Mouse (Mus musculus): ENCODE measurements around the gene Olfr1465.

The Olfr1465 gene

DNA sequence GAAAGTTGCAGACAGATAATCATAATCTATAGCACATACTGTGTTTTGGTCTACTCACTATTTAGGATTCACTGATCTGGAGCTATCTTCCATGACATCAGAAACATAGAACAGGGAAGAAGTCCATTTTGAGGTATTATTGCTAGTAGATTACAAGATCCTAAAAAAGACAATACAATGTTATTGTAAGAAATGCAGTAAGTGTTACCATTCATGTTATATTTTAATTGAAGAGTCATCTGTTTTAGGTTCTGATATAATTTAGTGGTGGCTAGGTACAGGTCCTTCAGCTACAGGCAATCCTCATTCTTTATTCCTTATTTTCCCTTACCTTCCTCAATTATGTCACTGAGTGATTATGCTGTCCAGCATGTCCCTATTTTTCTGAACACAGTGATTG lies at the start of gene Olfr1465:
Gene Olfr1465 (minus strand): TSS at position 101 of the 400 bp plus-strand sequence.
- ATAC-seq (ENCODE audit: low TSS enrichment), result no peak

DNA sequence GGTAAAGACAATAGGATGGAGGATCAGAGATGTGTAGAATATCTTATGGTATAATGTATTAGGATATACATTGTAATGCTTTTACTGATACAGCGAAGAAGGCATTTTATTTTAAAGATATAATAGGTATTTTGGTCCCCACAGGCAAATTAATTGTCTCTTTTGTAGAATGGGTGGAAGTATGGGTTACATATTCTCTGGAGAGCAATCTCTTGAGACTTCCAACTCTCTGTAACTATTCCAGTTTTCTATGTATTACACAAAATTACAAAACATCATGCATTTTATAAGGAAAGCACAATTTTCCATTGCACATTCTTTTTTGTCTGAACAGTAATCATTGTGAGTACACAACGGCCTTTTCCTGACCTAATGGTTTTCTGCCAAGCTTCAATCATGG lies 46.6 kb upstream of the Olfr1465 start, which contains the start of gene Olfr1467:
Gene Olfr1467 (plus strand): TSS at position 301 of the 400 bp plus-strand sequence.
- no peak for ATAC-seq (ENCODE audit: low TSS enrichment)

DNA sequence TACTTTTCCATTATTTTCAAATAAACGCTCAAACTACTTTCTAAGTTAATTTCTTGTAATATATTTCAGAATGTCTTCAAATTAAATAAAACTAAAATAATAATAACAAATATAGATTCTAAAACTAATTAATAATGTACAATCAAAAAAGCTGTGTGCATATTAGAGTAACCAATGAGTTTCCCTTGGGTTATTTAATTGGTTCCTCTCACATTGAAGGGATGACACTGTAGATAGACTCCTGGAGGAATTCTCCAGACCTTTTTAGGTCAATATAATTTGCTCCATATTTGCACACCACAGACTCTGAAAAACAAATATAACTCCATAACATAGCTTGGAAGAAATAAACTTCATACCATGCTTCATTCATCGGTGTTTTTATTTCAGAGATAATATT lies 23.2 kb upstream of the Olfr1465 start, which contains the start of gene Olfr1466:
Gene Olfr1466 (plus strand): TSS at position 301 of the 400 bp plus-strand sequence.
- ATAC-seq (ENCODE audit: low TSS enrichment), result no peak
